Mouse (Mus musculus): ENCODE results near the gene Rbpjl.

GRCm38 (mm10) chr2:164359668-164360067 is 43.3 kb upstream of the Rbpjl start:
- no peak for TF ChIP-seq POLR2A (IDR thresholded peaks at IDR 0.05; ENCODE audit: borderline replicate concordance, extremely low read depth, low read depth, low read length)
- TF ChIP-seq CTCF (IDR thresholded peaks at IDR 0.05; ENCODE audit: insufficient read depth, low read length), result no peak

Measured in lung, adult 2 months (tissue).